Mouse (Mus musculus): ENCODE data around the gene Ankle1.
A peak's percentile ranks its signal among the peaks of the same experiment; 100 is the strongest.

Gene Ankle1

GRCm38 (mm10) chr8:71381971-71382961 lies 23.5 kb upstream of the Ankle1 start:
- DNase-seq (ENCODE audit: low spot score), result peak; percentile 48

- DNase-seq (ENCODE audit: low spot score), result no peak
Measured at GRCm38 (mm10) chr8:71383396-71383795, 22.4 kb upstream of the Ankle1 start.

- DNase-seq (ENCODE audit: low spot score), result no peak
Measured at GRCm38 (mm10) chr8:71383860-71384259, 21.9 kb upstream of the Ankle1 start.

GRCm38 (mm10) chr8:71385212-71385835 lies 20.5 kb upstream of the Ankle1 start:
- no peak for DNase-seq (ENCODE audit: low spot score)

GRCm38 (mm10) chr8:71388267-71388666 lies 17.5 kb upstream of the Ankle1 start:
- no peak for DNase-seq (ENCODE audit: low spot score)

- DNase-seq (ENCODE audit: low spot score), result peak; percentile 0
Measured at GRCm38 (mm10) chr8:71391696-71392095, 14.1 kb upstream of the Ankle1 start.

- DNase-seq (ENCODE audit: low spot score), result no peak
Measured at GRCm38 (mm10) chr8:71392391-71392790, 13.4 kb upstream of the Ankle1 start.

GRCm38 (mm10) chr8:71392871-71393270 lies 12.9 kb upstream of the Ankle1 start:
- no peak for DNase-seq (ENCODE audit: low spot score)

- DNase-seq (ENCODE audit: low spot score), result no peak
Measured at GRCm38 (mm10) chr8:71394481-71394880, 11.3 kb upstream of the Ankle1 start.

- no peak for DNase-seq (ENCODE audit: low spot score)
Measured at GRCm38 (mm10) chr8:71395071-71395470, 10.7 kb upstream of the Ankle1 start.

- no peak for DNase-seq (ENCODE audit: low spot score)
Measured at GRCm38 (mm10) chr8:71395629-71396028, 10.2 kb upstream of the Ankle1 start, which contains the start of gene Ushbp1. Ushbp1 (minus strand) TSS chr8:71395802.

- peak; percentile 81 for DNase-seq (ENCODE audit: low spot score)
Measured at GRCm38 (mm10) chr8:71396639-71397305, 9.0 kb upstream of the Ankle1 start, which contains the start of gene Babam1. Babam1 (plus strand) TSS chr8:71396861.

- DNase-seq (ENCODE audit: low spot score), result no peak
Measured at GRCm38 (mm10) chr8:71397701-71398100, 8.1 kb upstream of the Ankle1 start.

- DNase-seq (ENCODE audit: low spot score), result no peak
Measured at GRCm38 (mm10) chr8:71400826-71401225, 5.0 kb upstream of the Ankle1 start.

GRCm38 (mm10) chr8:71401454-71401853 lies 4.4 kb upstream of the Ankle1 start:
- DNase-seq (ENCODE audit: low spot score), result no peak

- no peak for DNase-seq (ENCODE audit: low spot score)
Measured at GRCm38 (mm10) chr8:71402446-71402964, 3.3 kb upstream of the Ankle1 start.

GRCm38 (mm10) chr8:71403107-71403885 lies 2.5 kb upstream of the Ankle1 start:
- DNase-seq (ENCODE audit: low spot score), result no peak

- DNase-seq (ENCODE audit: low spot score), result no peak
Measured at GRCm38 (mm10) chr8:71404011-71404410, 1.8 kb upstream of the Ankle1 start.

- DNase-seq (ENCODE audit: low spot score), result no peak
Measured at GRCm38 (mm10) chr8:71404951-71405351, 859 bp upstream of the Ankle1 start.

- peak; percentile 68 for DNase-seq (ENCODE audit: low spot score)
Measured at GRCm38 (mm10) chr8:71406099-71407015, 547 bp downstream of the Ankle1 start.

Data from spleen, adult 12 weeks (tissue).